Mouse (Mus musculus) thymus, postnatal 36 days (tissue): Measurements from ENCODE around the gene Dppa2.
"Not testable (repeated sequence)": the region's sequence is repeated elsewhere in the genome, so short reads cannot be mapped to it uniquely, and the experiment has no call there.

ENCODE experiments used
- DNase-seq, 2 experiments: peaks; one replicate each; pipeline ENCODE4 v3.0.0; 2022; ENCODE audit warnings: mixed read lengths in 2 of 2

Gene Dppa2

GRCm38 (mm10) chr16:48303509-48303908, at the start of gene Dppa2:
Gene Dppa2 (plus strand): TSS chr16:48303908.
- no peak for DNase-seq

GRCm38 (mm10) chr16:48254584-48254983, 49.1 kb upstream of the Dppa2 start:
- DNase-seq: no peak

GRCm38 (mm10) chr16:48259519-48259918, 44.2 kb upstream of the Dppa2 start:
- DNase-seq: no peak

GRCm38 (mm10) chr16:48262901-48263300, 40.8 kb upstream of the Dppa2 start:
- DNase-seq: no peak

GRCm38 (mm10) chr16:48265856-48266255, 37.9 kb upstream of the Dppa2 start:
- DNase-seq: no peak

GRCm38 (mm10) chr16:48276940-48277339, 26.8 kb upstream of the Dppa2 start:
- DNase-seq: no peak

GRCm38 (mm10) chr16:48280883-48281282, 22.8 kb upstream of the Dppa2 start:
- DNase-seq: no peak

GRCm38 (mm10) chr16:48282801-48283200, 20.9 kb upstream of the Dppa2 start:
- no peak for DNase-seq

- no peak for DNase-seq
These were observed 20.2 kb upstream of the Dppa2 start, which contains the start of gene Dppa4 for GRCm38 (mm10) chr16:48283517-48283916. Gene Dppa4 (plus strand): TSS chr16:48283733.

GRCm38 (mm10) chr16:48285517-48285916, 18.2 kb upstream of the Dppa2 start:
- no peak for DNase-seq

- no peak for DNase-seq
These were observed 6.1 kb upstream of the Dppa2 start for GRCm38 (mm10) chr16:48297384-48298136.

- no peak for DNase-seq
These were observed 3.8 kb upstream of the Dppa2 start for GRCm38 (mm10) chr16:48299884-48300283.

- DNase-seq: no peak
These were observed 275 bp downstream of the Dppa2 start for GRCm38 (mm10) chr16:48303983-48304382.

- not testable (repeated sequence) for DNase-seq
These were observed 5.2 kb downstream of the Dppa2 start for GRCm38 (mm10) chr16:48308916-48309315.

- DNase-seq: no peak
These were observed 6.4 kb downstream of the Dppa2 start for GRCm38 (mm10) chr16:48309912-48310630.

- no peak for DNase-seq
These were observed 11.6 kb downstream of the Dppa2 start for GRCm38 (mm10) chr16:48315294-48315693.

- no peak for DNase-seq
These were observed 17.1 kb downstream of the Dppa2 start for GRCm38 (mm10) chr16:48320781-48321180.

- no peak for DNase-seq
These were observed 19.4 kb downstream of the Dppa2 start for GRCm38 (mm10) chr16:48323133-48323532.

- DNase-seq: no peak
These were observed 20.1 kb downstream of the Dppa2 start for GRCm38 (mm10) chr16:48323602-48324345.

- DNase-seq: no peak
These were observed 23.2 kb downstream of the Dppa2 start for GRCm38 (mm10) chr16:48326903-48327302.

- no peak for DNase-seq
These were observed 24.7 kb downstream of the Dppa2 start for GRCm38 (mm10) chr16:48328420-48328819.

- DNase-seq: no peak
These were observed 28.1 kb downstream of the Dppa2 start for GRCm38 (mm10) chr16:48331822-48332221.

- no peak for DNase-seq
These were observed 31.6 kb downstream of the Dppa2 start for GRCm38 (mm10) chr16:48335326-48335725.
